Mouse (Mus musculus) heart, embryonic 14.5 days (tissue): ENCODE results near the gene Sptssb. TPM values are rescaled to one million over a fixed set of nuclear protein-coding genes. Genes with fewer than 3 reads are reported as not detected.

Experiments used
- ATAC-seq: fragments of 200-750 bp; cut with Nextera tagmentation; 2 replicates; pipeline ENCODE4 v1.8.0; 2017; ENCODE audit warnings: low read depth, moderate TSS enrichment; ENCODE audit not compliant: insufficient number of reproducible peaks, insufficient read depth, low FRiP score
- H3K27ac ChIP-seq, 2 experiments: fragments of 200-500 bp in 1 of 2; fragments of 300-500 bp in 1 of 2; sonication (generic) in 1 of 2; replicated peaks in 1 of 2; 2 replicates each; pipeline ENCODE4 v1.5.1; 2012 to 2014; ENCODE audit warnings: low read depth in 2 of 2, low read length in 2 of 2, control low read depth in 1 of 2, mild to moderate bottlenecking in 1 of 2, mixed read lengths in 1 of 2; ENCODE audit not compliant: control insufficient read depth in 1 of 2, insufficient read depth in 1 of 2
- H3K27me3 ChIP-seq: fragments of 300-500 bp; sonication (generic); 2 replicates; pipeline ENCODE4 v1.6.1; 2014; ENCODE audit warnings: mild to moderate bottlenecking, low read length, control low read depth; ENCODE audit not compliant: control insufficient read depth, insufficient read depth
- H3K36me3 ChIP-seq: fragments of 300-500 bp; sonication (generic); 2 replicates; pipeline ENCODE4 v1.6.1; 2014; ENCODE audit warnings: mild to moderate bottlenecking, control low read depth, low read length, mixed read lengths; ENCODE audit not compliant: control insufficient read depth, insufficient read depth
- H3K4me1 ChIP-seq, 2 experiments: fragments of 200-500 bp in 1 of 2; fragments of 300-500 bp in 1 of 2; sonication (generic) in 1 of 2; 2 replicates each; pipeline ENCODE4 v1.6.1; 2012 to 2014; ENCODE audit warnings: low read length in 2 of 2, control low read depth in 1 of 2, mixed read lengths in 1 of 2; ENCODE audit not compliant: control insufficient read depth in 2 of 2, insufficient read depth in 2 of 2
- H3K4me2 ChIP-seq: fragments of 300-500 bp; sonication (generic); 2 replicates; pipeline ENCODE4 v1.6.1; 2014; ENCODE audit warnings: mild to moderate bottlenecking, low read length
- H3K4me3 ChIP-seq, 2 experiments: fragments of 200-500 bp in 1 of 2; fragments of 300-500 bp in 1 of 2; sonication (generic) in 1 of 2; 2 replicates each; pipeline ENCODE4 v1.5.1; 2012 to 2014; ENCODE audit warnings: low read length in 2 of 2, mild to moderate bottlenecking in 2 of 2, control low read depth in 1 of 2, low read depth in 1 of 2, moderate library complexity in 1 of 2; ENCODE audit not compliant: control insufficient read depth in 1 of 2, insufficient read depth in 1 of 2
- H3K9ac ChIP-seq: fragments of 300-500 bp; sonication (generic); 2 replicates; pipeline ENCODE4 v1.6.1; 2014; ENCODE audit warnings: mild to moderate bottlenecking, low read length
- H3K9me3 ChIP-seq: fragments of 300-500 bp; sonication (generic); 2 replicates; pipeline ENCODE4 v1.6.1; 2016; ENCODE audit warnings: low read length, control low read depth; ENCODE audit not compliant: control insufficient read depth
- WGBS: fragments of 180-500 bp; shearing (Covaris S2); extraction: QIAGEN DNeasy Blood & Tissue Kit; methylation state at CpG from one replicate; pipeline ENCODE4 v1.1.7; 2014; 5-methylcytosine and 5-hydroxymethylcytosine counted together
- polyA plus RNA-seq: library from polyadenylated mRNA; unstranded; fragments of >200 nt; fragmentation: Nextera tagmentation; extraction: Ambion mirVana; gene quantifications from 2 replicates; pipeline ENCODE4 v1.2.1, GENCODE M21; 2014

Sptssb gene
- polyA plus RNA-seq, 1 experiment from 2014 or later: 0.15 TPM

DNA sequence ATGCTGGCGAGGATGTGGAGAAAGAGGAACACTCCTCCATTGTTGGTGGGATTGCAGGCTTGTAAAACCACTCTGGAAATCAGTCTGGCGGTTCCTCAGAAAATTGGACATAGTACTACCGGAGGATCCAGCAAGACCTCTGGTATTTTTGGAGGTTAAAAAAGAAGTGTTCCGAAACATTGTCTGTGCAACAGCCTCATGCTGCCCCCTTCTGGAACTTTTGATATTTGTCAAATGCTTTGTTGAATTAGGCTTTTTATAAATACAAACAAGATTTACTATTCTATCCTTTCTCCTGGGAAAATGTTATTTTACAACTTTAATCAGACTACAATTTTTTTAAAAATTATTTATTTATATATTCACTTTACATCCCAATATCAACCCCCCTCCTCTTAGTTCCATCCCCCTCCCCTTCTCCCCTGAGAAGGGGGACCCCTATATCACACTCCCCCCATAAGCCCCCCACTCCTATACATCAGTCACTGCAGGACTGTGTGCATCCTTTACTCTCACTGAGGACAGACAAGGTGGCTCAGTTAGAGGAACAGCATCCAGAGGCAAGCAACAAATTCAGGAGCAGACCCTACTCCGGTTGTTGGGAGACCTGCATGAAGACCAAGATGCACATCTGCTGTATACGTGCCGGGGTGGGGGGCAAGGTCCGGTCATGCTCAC lies 38.3 kb upstream of the Sptssb start:
- Histone ChIP-seq H3K36me3 (no peaks in the 10 kb centered on the region), H3K27me3 (no peaks in the 10 kb centered on the region), H3K9ac (no peak overlapping the region), H3K4me1 (peaks cover 0 to 4% of the 10 kb centered on the region in 2 experiments; a peak in 2 of 4 replicates), H3K4me3 (no peak overlapping the region), H3K9me3 (no peaks in the 10 kb centered on the region), H3K27ac (no peak overlapping the region), H3K4me2 (no peak overlapping the region)
- no peak for ATAC-seq
- 70% methylated on average over 7 of the region's 8 CpGs for WGBS

DNA sequence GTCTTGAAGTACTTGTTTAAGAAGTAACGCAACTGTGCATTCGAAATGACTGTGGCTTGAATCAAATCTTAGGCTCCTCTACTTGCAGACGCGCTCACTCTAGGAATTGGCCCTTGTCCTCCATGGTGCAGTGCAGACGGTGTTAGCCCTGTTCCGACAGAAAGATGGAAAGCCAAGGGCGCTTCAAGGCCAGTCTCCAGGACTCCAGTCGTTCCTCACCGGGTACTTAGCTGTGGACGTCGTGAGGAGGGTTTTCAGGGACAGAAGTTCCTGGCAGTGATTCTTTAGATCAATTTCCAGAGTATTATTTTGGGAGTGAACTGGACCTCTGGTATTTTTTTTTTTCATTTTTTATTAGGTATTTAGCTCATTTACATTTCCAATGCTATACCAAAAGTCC lies 35.8 kb upstream of the Sptssb start:
- no peaks in the 10 kb centered on the region for H3K27me3 ChIP-seq
- no peak overlapping the region for H3K4me3 ChIP-seq
- WGBS: 88% methylated on average over 11 of the region's 11 CpGs
- H3K4me1 ChIP-seq: no peaks in the 10 kb centered on the region
- no peaks in the 10 kb centered on the region for H3K36me3 ChIP-seq
- H3K27ac ChIP-seq: no peak overlapping the region
- H3K4me2 ChIP-seq: no peak overlapping the region
- no peaks in the 10 kb centered on the region for H3K9me3 ChIP-seq
- ATAC-seq: no peak
- H3K9ac ChIP-seq: no peak overlapping the region

DNA sequence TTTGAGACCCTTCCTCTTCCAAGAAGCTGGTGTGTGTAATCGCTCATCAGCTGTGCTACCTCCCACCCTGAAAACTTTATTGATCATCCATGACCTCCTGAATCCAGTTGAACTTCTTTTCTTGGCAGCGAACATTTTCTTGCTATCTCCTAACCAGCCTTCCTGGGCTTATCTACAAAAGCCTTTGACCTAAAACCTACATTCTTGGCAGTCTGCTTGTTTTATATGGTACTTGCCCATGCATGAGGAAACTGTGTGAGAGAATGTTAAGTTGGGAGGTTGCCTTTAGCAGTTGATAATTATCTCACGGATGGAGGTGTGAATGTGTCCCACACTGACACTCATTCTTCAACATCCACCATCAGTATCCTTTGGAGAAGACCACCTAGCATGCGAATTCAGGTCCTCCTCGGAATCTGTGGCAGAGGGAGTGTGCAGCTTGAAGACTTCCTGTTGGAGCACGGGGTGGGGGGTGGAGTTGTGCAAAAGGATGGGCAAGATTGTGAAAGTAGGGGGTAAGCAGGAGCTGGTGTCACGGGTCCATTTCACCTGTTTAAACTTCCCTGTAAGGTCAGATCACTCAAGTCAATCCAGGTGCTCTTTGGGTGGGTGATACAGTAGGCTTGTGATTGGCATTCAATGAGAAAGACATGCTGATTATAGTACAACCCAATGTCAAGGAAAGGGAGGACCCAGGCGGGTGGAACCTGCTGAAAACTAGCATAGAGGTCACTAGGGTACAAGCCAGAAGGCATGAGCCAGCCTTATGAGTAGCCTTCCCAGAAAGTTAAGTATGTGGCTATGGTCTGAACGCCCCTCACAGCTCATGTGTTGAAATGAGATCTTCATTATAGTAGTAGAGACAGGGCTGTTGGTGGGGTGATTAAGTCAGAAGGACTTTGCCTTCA lies 32.7 kb upstream of the Sptssb start:
- no peaks in the 10 kb centered on the region for H3K4me1 ChIP-seq
- no peak overlapping the region for H3K4me3 ChIP-seq
- ATAC-seq: no peak
- no peaks in the 10 kb centered on the region for H3K36me3 ChIP-seq
- H3K9me3 ChIP-seq: no peaks in the 10 kb centered on the region
- H3K27me3 ChIP-seq: no peaks in the 10 kb centered on the region
- no peak overlapping the region for H3K27ac ChIP-seq
- no peak overlapping the region for H3K4me2 ChIP-seq
- H3K9ac ChIP-seq: no peak overlapping the region
- WGBS: 69% methylated on average over 9 of the region's 9 CpGs

GRCm38 (mm10) chr3:69885866-69886265 lies 26.1 kb upstream of the Sptssb start:
- Histone ChIP-seq H3K4me3 (no peak overlapping the region), H3K36me3 (no peaks in the 10 kb centered on the region), H3K27me3 (no peaks in the 10 kb centered on the region), H3K9me3 (no peaks in the 10 kb centered on the region), H3K27ac (no peak overlapping the region), H3K4me2 (no peak overlapping the region), H3K4me1 (no peaks in the 10 kb centered on the region), H3K9ac (no peak overlapping the region)
- no peak for ATAC-seq
- 64% methylated on average over 2 of the region's 2 CpGs for WGBS

DNA sequence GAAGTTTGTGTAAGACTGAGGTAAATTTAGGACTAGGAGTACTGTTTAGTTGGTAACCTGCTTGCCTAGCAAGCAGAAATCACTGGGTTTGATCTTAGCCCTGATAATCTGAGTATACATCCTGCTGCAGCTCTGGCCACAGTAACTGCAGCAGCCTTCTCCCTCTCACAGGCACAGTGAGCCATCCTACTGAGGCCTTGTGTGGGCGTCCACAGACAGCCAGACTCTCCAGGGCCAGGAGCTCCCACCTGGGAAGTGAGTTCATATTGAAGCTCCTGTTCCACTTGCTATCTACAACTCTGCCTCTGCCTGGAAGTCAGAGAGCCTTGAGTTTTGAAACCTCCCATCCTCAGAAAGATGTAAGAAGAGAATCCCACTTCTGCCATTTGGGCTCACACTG lies 24.0 kb upstream of the Sptssb start:
- no peaks in the 10 kb centered on the region for H3K4me1 ChIP-seq
- WGBS: 67% methylated on average over 1 of the region's 1 CpGs
- H3K36me3 ChIP-seq: no peaks in the 10 kb centered on the region
- no peak for ATAC-seq
- no peak overlapping the region for H3K4me2 ChIP-seq
- H3K27me3 ChIP-seq: no peaks in the 10 kb centered on the region
- H3K9me3 ChIP-seq: no peaks in the 10 kb centered on the region
- no peak overlapping the region for H3K27ac ChIP-seq
- H3K9ac ChIP-seq: no peak overlapping the region
- no peak overlapping the region for H3K4me3 ChIP-seq

GRCm38 (mm10) chr3:69877538-69877937 lies 17.8 kb upstream of the Sptssb start:
- WGBS: 66% methylated on average over 2 of the region's 2 CpGs
- H3K27me3 ChIP-seq: no peaks in the 10 kb centered on the region
- H3K36me3 ChIP-seq: no peaks in the 10 kb centered on the region
- no peaks in the 10 kb centered on the region for H3K4me1 ChIP-seq
- no peak overlapping the region for H3K4me2 ChIP-seq
- no peak overlapping the region for H3K4me3 ChIP-seq
- ATAC-seq: no peak
- no peak overlapping the region for H3K27ac ChIP-seq
- H3K9me3 ChIP-seq: no peaks in the 10 kb centered on the region
- no peak overlapping the region for H3K9ac ChIP-seq

GRCm38 (mm10) chr3:69874721-69875120 lies 15.0 kb upstream of the Sptssb start:
- 71% methylated on average over 3 of the region's 3 CpGs for WGBS
- H3K4me3 ChIP-seq: no peak overlapping the region
- H3K9me3 ChIP-seq: no peaks in the 10 kb centered on the region
- H3K4me2 ChIP-seq: no peak overlapping the region
- no peaks in the 10 kb centered on the region for H3K36me3 ChIP-seq
- H3K4me1 ChIP-seq: no peaks in the 10 kb centered on the region
- no peaks in the 10 kb centered on the region for H3K27me3 ChIP-seq
- ATAC-seq: no peak
- no peak overlapping the region for H3K9ac ChIP-seq
- H3K27ac ChIP-seq: no peak overlapping the region
